Mouse (Mus musculus) granulocyte monocyte progenitor cell, adult 5-6 weeks (primary cell): ENCODE measurements around the gene Fgf18. TPM values are rescaled to one million over a fixed set of nuclear protein-coding genes. Genes with fewer than 3 reads are reported as not detected.

ENCODE experiments used
- ATAC-seq: replicated peaks from 2 replicates; pipeline ENCODE4 v1.8.0; 2016; ENCODE audit warnings: mild to moderate bottlenecking, moderate TSS enrichment, inconsistent platforms; ENCODE audit not compliant: poor library complexity, severe bottlenecking
- total RNA-seq, 2 experiments: library from RNA; stranded (forward) in 1 of 2; stranded (reverse) in 1 of 2; fragments of 200-712, 200-1000 nt in 1 of 2; fragments of >200 nt in 1 of 2; fragmentation: Nextera tagmentation in 1 of 2; gene quantifications; 2 replicates each; pipeline ENCODE4 v1.2.3; 2014 to 2017

The Fgf18 gene
- total RNA-seq (2014; fragmentation: Nextera tagmentation), result not detected in 2 replicates
- total RNA-seq (2017), result not detected in 2 replicates

DNA sequence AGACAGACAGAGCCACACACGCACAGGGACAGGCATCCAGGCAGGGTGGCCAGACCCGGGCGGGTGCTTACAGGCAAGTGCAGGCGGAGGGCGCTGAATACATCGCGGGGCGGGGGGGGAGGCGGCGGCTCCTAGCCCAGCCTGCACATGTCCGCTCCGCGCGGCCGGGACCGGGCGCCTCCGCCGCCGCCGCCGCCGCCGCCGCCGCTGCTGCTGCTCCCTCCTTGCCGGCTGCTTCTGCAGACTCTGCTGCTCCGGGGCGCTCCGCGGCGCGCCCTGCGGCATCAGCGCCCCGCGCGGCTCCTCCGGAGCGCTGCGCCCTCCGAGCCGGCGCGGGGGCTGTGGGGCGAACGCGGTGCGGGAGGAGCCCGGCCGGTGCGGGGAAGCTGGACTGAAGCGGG is at the start of gene Fgf18:
Fgf18 (minus strand) TSS at position 230 of the 401 bp plus-strand sequence.
- ATAC-seq, result 0 out of 2 replicates have a peak, but pooled peaks have one; percentile 7

- no peak for ATAC-seq
These were observed 49.4 kb upstream of the Fgf18 start for GRCm38 (mm10) chr11:33196447-33197132.

- no peak for ATAC-seq
These were observed 48.6 kb upstream of the Fgf18 start for GRCm38 (mm10) chr11:33195531-33196446.

DNA sequence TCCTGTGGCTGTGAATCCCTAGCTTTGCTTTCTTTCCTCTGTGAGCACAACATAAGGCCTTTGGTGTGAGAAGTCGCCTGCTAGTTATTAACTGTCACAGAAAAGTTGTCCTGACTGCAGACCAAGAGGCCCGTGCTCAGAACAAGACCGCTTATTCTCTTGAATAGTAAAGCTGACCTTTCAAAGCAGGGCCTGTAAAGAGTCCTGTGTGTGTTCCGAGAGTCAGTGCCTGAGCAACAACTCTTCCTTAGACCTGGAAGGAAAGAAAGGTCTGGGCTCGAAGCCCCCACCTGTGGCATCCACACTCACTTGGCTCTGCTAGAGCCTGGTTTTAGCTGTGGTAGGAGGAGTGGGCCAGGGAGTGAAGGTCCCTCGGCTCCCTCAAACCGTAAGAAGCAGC is 47.9 kb upstream of the Fgf18 start:
- ATAC-seq, result no peak

DNA sequence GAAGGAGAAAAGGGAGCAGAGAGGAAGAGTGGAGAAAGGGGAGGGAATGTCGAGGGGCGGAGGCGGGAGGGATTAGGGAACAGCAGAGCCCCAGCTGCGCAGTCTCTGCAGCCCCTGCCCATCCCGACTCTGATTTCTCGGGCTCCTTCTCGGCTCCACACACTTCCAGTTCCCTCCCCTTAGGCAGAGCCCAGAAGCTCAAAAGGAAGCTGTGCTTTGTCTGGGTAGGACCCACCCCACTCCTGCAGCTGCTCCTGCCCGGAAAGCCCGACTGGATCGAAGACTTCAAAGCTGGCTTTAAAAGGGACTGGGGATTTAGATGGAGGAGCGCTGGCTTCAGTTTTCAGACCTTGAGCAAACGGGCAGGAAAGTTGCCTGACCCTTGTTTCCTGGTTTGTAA is 46.5 kb upstream of the Fgf18 start:
- ATAC-seq, result no peak

DNA sequence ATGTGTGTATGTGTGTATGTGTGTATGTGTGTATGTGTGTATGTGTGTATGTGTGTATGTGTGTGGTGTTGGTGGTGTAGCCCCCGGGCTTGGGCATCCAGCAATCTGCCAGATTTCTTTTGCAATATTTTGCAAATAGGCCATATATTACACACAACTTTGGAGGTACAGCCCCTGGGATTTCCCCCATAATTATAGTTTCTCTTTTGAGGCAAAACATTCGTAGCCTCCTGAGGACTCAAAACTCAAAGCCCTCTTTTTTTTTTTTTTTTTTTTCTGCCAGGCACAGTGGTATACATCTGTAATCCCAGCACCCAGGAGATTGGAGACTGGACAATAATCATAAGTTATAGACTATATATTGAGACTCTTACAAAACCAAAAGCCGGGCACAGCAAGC is 34.6 kb upstream of the Fgf18 start:
- no peak for ATAC-seq

DNA sequence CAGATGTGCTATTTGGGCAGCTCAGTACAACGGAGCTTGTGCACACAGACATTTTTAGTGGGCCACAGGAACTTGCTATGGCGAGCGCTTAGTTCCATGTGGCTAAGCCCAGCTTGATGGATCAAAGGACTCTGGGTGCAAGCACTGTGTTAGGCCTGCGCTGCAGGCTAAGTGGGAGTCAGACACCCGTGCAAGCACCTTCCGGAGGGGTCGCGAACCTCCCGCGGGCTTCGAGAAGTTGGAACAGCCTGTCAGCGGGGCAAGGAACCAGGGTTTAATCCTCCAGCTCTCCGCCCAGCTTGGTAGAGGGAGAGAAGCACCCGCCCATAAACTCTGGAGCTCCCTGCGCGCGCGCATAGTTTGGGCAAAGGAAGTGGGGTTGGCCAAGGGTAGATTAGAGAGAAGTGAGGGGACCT is 33.5 kb upstream of the Fgf18 start:
- ATAC-seq, result no peak; the same call in 1 of the 2 replicates

GRCm38 (mm10) chr11:33179802-33180201 is 32.6 kb upstream of the Fgf18 start:
- ATAC-seq, result no peak

GRCm38 (mm10) chr11:33176525-33177245 is 29.5 kb upstream of the Fgf18 start:
- peak; percentile 88 for ATAC-seq

- ATAC-seq, result no peak
These were observed 28.6 kb upstream of the Fgf18 start for GRCm38 (mm10) chr11:33175768-33176167.

DNA sequence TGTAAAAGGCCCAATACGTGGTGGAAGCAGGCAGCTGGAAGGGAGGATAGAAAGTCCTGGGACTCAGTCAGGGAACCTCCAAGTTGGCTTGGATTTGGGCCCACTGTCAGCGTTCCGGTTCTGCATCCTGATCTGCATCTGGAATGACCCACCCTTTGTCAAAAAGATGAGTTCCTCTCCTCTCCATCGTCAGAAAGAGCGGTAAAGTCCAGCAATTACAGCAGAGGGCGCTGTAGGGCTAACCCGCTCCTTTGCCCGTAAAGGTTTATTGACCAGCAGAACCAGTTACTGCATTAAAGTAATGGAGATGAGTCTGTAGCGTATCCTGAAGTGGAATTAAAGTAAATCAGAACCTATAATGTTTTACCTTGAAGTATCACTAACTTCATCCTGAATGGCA is 23.3 kb upstream of the Fgf18 start:
- ATAC-seq, result peak; percentile 97

DNA sequence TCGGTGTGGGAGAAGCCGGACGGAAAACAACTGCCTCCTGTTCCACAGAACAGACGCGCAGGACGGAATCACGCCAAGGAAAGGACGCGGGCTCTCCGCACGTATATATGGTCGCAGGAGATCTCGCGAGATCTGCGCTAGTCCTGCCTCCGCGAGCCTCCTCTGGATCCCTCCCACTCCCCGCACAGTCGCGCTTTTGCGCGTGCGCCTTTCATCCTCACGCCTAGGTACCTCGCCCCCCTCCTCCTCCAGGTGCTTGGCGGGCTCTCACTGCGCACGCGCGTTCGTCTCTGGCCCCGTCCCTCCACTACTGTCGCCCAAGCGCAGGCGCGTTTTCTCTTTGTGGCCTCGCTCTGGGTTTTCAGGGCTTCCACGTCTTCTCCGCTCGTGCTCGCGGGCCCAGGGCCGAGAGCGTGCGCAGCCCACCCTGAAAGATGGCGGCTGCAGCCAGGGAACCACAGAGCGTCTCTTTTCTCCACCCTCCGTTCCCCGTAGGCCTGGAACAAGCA is 15.9 kb upstream of the Fgf18 start, which contains the start of gene Npm1:
Npm1 (minus strand) TSS at position 209 of the 509 bp plus-strand sequence.
- ATAC-seq, result peak; percentile 95

- peak; percentile 67 for ATAC-seq
These were observed 15.2 kb upstream of the Fgf18 start for GRCm38 (mm10) chr11:33162211-33162997.

DNA sequence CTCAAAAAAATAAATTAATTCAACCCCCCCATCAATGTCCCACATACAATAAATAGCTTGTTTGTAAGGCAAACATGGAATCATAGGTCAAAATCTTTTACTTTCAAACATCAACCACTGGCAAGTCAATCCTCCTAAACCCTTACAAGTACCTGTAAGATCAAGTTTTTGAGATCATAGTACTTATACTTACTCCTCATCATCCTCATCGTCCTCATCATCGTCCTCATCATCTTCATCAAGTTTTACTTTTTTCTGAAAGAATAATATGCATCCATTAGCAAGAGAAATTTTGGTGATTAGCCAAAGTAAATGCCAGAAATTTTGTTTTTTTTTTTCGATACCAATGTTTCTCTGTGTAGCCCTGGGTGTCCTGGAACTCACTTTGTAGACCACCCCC is 12.5 kb upstream of the Fgf18 start:
- no peak for ATAC-seq

DNA sequence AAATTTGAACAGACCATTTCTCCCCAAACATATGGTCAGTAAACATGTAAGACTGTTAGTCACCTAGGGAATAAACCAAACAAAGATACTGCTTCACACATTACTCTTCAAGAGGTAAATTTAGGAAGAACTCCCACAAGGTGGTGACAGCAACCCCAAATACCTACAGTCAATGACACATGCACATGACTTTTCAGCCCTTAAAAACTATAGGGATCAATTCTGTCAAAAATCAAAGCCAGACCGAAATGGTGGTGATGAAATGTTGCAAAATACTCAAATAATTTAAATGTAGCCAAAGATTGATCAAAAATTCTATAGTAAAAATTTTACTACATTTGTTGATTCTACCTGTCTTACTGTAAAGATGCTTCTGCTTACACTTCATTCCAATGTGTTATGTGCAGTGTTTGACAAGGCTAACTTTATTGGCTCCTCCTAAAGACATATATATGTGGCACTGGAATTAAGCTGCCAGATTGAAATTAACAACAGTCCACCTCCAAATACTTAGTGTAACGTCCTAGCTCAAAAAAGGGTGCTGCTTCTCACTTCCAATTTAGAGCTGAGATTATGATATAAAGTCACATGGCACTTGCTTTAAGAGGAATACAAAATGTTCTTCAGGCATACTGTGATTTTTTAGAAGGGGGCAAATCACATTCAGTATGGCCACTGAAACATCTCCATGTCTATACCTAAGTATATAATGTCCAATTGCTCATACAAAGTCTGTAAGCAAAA is 10.4 kb upstream of the Fgf18 start:
- ATAC-seq, result no peak

- no peak for ATAC-seq
These were observed 9.3 kb upstream of the Fgf18 start for GRCm38 (mm10) chr11:33156436-33157015.

- no peak for ATAC-seq
These were observed 7.3 kb upstream of the Fgf18 start for GRCm38 (mm10) chr11:33154459-33154858.

DNA sequence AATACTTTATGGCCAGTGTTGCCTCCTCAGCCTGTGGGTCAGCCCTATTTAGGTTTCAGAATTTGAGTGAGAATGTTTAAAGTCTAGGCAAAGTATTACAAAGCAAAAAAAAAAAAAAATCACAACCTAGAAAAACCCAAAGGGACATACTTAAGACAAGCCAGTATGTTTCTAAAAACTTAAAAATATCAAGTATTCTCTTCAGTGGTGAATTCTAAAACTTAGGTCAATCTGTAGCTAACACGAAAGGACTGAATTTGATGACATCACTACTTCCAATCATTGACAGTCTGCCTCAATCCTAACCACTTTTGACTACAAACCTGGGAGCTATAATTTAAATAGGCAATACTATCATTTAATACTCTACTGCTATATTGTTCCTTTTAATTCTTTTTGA is 5.8 kb upstream of the Fgf18 start:
- no peak for ATAC-seq

DNA sequence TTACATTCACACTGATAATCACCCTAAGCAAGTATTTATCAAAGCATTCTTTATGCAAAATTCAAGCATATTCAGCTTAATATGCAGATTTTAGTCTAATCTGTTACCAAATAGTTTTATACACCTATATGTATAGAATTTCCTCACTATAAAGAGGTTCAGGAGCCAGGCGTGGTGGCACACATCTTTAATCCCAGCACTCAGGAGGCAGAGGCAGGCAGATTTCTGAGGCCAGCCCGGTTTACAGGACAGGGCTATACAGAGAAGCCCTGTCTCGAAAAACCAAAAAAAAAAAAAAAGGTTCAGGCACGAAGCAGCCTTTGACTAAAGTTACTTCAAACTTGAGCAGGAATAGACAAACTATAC is 4.6 kb upstream of the Fgf18 start:
- ATAC-seq, result no peak
